Mouse (Mus musculus): Measurements from ENCODE around the gene Cdk4. TPM values are rescaled to one million over a fixed set of nuclear protein-coding genes. Genes with fewer than 3 reads are reported as not detected.

Gene Cdk4
- polyA plus RNA-seq (2015; fragmentation: Nextera tagmentation; extraction: Ambion mirVana): 889 and 1,028 TPM in 2 replicates

- DNase-seq (ENCODE audit: low spot score): peak; percentile 98
These were observed at the start of gene Cdk4 for GRCm38 (mm10) chr10:127063239-127063872. Cdk4 (plus strand) TSS chr10:127063534.

- no peak for DNase-seq (ENCODE audit: low spot score)
These were observed 46.8 kb upstream of the Cdk4 start for GRCm38 (mm10) chr10:127016488-127016887.

GRCm38 (mm10) chr10:127017071-127017470 is 46.3 kb upstream of the Cdk4 start:
- no peak for DNase-seq (ENCODE audit: low spot score)

GRCm38 (mm10) chr10:127018422-127018821 is 44.9 kb upstream of the Cdk4 start:
- DNase-seq (ENCODE audit: low spot score): no peak

GRCm38 (mm10) chr10:127030336-127031296 is 32.7 kb upstream of the Cdk4 start, which contains the start of gene Tsfm:
Tsfm (minus strand) TSS chr10:127030840.
- DNase-seq (ENCODE audit: low spot score): peak; percentile 90

- DNase-seq (ENCODE audit: low spot score): no peak
These were observed 30.0 kb upstream of the Cdk4 start for GRCm38 (mm10) chr10:127033301-127033741.

GRCm38 (mm10) chr10:127036273-127036672 is 27.1 kb upstream of the Cdk4 start:
- no peak for DNase-seq (ENCODE audit: low spot score)

- no peak for DNase-seq (ENCODE audit: low spot score)
These were observed 25.7 kb upstream of the Cdk4 start for GRCm38 (mm10) chr10:127037641-127038040.

GRCm38 (mm10) chr10:127040569-127041214 is 22.6 kb upstream of the Cdk4 start:
- DNase-seq (ENCODE audit: low spot score): no peak

- no peak for DNase-seq (ENCODE audit: low spot score)
These were observed 22.0 kb upstream of the Cdk4 start, which contains the start of the genes Mettl1 and Eef1akmt3 for GRCm38 (mm10) chr10:127041274-127041766. Mettl1 (plus strand) TSS chr10:127041414. Eef1akmt3 (minus strand) TSS chr10:127041513.

GRCm38 (mm10) chr10:127041774-127042338 is 21.5 kb upstream of the Cdk4 start:
- peak; percentile 86 for DNase-seq (ENCODE audit: low spot score)

- DNase-seq (ENCODE audit: low spot score): no peak
These were observed 20.7 kb upstream of the Cdk4 start for GRCm38 (mm10) chr10:127042468-127043115.

- no peak for DNase-seq (ENCODE audit: low spot score)
These were observed 20.1 kb upstream of the Cdk4 start for GRCm38 (mm10) chr10:127043187-127043586.

- no peak for DNase-seq (ENCODE audit: low spot score)
These were observed 15.4 kb upstream of the Cdk4 start, which contains the start of gene Cyp27b1 for GRCm38 (mm10) chr10:127047954-127048353. Cyp27b1 (plus strand) TSS chr10:127048250.

- no peak for DNase-seq (ENCODE audit: low spot score)
These were observed 14.5 kb upstream of the Cdk4 start for GRCm38 (mm10) chr10:127048608-127049394.

GRCm38 (mm10) chr10:127049395-127050118 is 13.8 kb upstream of the Cdk4 start:
- DNase-seq (ENCODE audit: low spot score): no peak

- DNase-seq (ENCODE audit: low spot score): no peak
These were observed 13.2 kb upstream of the Cdk4 start for GRCm38 (mm10) chr10:127050119-127050474.

GRCm38 (mm10) chr10:127054646-127055045 is 8.7 kb upstream of the Cdk4 start:
- DNase-seq (ENCODE audit: low spot score): no peak

GRCm38 (mm10) chr10:127055406-127055805 is 7.9 kb upstream of the Cdk4 start:
- DNase-seq (ENCODE audit: low spot score): no peak

Data from thymus, postnatal 0 days (tissue).